Mouse (Mus musculus): ENCODE measurements around the gene Mapk11.

Mapk11 gene

DNA sequence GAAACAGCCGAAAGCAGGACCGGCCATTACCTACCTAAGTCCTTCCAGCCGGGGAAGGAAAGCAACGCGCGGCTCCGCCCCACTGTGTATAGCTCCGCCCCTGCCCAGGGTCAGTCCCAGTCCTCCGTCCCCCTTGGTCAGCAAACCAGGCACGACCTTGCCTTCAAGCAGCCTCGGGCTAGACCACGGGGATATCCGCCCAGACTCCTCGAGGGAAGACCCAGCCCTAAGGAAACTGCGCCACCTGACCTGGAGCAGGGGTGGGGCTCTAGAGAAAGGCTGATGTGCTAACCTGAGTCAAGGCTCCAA is 24.4 kb upstream of the Mapk11 start:
- no peak for DNase-seq (ENCODE audit: low read depth, low spot score)

DNA sequence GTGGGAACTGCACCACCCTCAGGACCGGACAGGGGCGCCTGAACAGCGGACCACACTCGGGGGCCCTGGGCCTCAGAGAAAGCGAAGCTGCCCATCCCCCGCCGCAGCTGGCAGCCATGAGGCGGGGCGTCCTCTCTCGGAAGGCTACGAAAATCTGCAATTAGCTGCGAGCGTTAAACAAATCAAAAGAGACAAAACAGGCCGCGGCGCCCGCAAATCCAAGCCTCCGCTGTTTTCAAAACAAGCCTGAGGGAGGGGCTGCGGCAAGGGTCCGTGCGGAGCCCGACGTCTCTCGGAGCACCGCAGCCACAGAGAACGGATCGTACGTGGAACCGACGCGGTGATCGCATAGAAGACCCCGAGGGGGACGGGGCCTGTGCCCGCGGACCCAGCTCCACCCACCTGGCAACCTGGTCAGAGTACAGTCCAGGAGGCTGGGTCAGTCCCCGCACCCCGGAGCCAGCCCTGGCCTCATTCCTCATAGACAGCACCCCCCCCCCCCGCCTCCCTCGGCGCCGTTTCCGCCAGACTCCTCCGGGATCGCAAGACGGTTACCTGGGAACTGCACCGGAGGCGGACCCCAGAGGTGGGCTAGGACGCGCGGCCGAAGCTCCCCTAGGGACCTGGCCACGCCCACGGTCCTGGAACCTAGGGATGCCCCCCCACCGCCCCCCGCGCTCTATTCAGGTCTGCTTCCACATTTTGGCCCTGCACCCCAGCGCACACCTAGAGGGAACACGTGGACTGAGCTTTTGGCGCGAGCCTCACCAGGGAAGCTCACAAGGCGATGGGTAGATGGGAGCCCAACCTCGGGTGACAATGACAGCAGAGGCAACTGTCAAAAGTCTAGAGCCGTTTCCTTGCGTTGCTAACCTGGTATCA is 23.8 kb upstream of the Mapk11 start:
- no peak for DNase-seq (ENCODE audit: low read depth, low spot score)

DNA sequence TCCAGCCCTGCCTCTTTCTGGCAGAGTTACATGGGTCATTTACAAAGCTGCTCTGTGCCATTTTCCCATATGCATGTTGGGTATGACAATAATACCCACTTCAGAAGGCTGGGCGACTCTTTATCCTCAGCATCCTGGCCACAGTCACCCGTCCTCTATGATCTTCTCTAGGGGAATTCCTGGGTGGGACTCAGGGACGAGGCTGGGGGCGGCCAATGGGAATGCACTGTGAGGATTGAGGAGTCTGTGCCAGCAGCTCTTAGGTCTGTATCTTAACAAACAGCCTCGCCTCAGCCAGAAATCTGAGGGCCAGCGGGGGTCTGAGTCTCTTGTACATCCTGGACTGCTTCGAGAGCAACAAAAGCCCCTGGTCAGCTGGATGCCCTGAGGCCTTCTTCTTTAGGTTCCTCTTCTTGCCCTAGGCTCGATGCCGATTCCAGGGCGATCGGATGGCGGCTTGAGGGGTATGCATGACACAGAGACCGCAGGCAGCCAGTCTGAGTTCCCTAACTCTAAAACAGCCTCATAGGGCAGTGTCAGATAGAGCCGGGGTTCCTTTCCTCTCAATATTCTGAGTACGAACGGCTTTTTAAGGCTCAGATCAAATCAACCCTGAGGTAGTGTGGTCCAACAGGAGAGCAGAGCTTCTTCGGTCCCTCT is 23.0 kb upstream of the Mapk11 start:
- DNase-seq (ENCODE audit: low read depth, low spot score): no peak

DNA sequence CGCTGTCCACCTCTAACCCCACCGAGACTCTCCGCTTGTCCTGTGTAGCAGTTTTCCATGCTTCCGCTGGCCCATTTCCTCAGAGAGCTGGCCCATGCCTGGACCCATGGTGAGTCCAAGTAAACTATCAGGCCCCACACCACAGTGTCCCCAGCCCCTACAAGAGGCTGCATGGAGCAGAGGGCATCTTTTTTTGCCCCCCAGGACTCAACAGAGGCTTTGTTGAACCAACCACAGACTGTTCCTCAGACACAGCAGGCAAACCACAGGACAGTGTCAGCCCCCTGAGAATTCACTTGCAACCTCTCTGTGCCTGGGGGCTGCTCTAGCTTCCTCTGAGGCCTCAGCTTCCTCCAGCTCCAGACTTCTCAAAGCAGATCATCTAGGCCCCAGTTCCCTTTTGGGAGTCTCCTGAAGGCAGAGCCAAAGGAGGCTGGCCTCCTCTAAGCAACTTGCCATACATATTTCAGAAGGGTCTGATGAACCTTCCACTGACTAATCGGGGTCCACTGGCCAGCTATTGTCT is 22.2 kb upstream of the Mapk11 start:
- no peak for DNase-seq (ENCODE audit: low read depth, low spot score)

DNA sequence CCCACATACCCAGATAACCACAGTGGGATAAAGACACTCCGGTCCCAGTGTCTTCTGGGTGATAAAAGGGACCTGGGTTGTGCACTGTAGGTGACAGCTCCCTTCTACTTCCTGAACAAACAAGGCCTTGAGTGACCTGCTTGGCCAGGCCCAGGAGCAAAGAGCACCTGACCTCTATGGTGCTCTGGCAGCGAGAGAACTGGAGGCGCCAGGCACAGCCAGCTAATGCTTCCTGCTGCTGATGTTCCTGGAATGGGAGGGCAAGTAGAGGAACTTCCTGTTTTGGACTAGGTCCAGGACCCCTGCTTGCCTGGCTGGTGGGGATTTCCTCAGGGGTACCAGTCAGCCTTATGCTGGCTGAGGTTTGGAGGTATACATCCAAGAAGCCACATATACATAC is 20.7 kb upstream of the Mapk11 start:
- peak; percentile 42 for DNase-seq (ENCODE audit: low read depth, low spot score)

DNA sequence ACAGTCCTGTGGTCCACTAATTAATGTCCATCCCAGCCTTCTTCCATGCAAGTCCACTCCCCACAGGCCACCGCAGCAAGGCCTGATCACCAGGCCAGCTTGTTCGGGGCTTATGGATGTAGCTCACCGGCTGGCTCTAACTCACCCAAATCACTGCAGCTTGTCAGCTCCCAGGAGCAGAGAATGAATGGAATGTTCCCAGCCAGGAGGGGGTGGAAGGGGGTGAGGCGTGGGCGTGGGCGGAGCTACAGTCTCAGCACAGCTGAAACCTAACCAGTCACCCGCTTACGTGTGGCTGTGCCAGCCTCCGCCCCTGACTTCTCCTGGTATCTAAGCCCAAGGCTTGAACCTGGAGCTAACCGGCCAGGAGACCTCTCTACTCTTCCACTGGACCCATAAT is 20.0 kb upstream of the Mapk11 start:
- peak; percentile 57 for DNase-seq (ENCODE audit: low read depth, low spot score)

DNA sequence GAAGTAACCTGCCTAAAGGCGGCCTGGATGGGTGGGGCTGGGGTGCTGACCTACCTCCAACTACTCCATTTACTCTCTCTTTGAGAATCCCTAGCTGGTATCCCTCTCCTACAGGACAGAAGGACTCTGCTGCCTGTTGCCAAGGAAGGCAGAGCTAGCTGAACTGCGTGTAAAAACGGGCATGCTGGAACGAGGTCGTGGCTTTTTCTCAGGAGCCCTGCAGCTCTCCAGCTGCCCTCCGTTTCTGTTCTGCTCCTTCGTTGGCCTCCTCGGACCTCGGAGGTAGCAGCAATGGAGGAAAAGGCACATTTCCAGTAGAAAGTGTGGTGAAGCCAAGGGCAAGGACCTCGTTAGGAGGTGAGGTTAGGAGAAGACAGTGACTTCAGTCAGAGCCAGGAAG is 19.5 kb upstream of the Mapk11 start:
- DNase-seq (ENCODE audit: low read depth, low spot score): no peak

DNA sequence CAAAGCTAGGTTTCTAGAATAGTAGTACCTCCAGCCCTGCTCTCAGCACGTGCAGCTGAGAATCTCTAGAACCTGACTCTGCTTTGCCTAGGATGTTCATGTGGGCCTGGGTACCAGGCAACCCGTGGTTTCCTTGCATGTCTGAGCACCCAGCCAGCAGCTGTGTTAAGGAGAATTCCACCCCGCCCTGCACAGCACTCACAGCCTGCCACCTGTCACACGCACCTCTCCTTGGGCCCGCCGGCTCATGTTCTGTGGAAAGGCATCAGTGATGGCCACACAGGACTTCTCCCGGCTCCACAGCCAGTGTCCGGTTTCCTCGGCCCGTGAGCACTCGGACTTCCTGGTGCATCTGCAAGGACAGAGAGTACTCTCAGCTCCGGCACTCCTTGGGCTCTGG is 16.1 kb upstream of the Mapk11 start:
- DNase-seq (ENCODE audit: low read depth, low spot score): no peak

DNA sequence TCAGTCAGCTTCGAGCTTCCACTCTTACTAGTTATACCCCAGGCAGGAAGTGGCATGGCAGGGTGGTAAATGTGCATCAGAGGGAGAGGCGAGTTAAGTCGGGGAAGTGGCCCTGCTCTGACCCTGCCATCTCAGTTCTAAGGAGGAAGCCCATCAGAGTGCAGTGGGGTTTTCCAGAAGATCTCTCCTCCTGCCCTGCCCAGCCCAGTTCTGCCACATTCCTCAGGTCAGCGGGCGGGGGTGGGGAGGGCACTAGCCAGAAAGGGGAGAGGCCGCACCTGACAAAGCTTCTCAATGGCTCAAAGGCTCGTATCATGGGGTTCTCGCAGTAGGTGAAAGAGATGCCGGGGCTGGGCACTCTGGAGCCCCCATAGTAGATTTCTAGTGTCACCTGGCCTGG is 12.0 kb upstream of the Mapk11 start:
- no peak for DNase-seq (ENCODE audit: low read depth, low spot score)

DNA sequence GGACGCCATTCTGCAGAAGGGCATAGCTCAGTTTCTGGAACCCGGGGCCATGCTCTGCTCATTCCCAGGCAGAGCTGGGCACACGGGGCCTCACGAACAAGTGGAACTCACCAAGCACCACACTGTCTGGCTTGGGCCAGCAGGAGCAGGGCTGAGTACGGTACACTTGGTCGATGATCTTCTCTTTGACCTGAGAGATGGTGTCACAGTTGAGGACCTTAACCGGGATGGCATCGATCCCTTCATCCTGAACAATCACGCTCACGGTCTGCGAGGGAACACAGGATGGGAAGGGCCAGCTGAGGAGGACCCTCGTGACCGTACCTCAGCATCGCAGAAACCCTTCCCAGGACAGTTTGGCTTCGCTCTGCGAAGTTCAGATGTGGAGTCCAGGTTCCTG is 9.1 kb upstream of the Mapk11 start:
- no peak for DNase-seq (ENCODE audit: low read depth, low spot score)

DNA sequence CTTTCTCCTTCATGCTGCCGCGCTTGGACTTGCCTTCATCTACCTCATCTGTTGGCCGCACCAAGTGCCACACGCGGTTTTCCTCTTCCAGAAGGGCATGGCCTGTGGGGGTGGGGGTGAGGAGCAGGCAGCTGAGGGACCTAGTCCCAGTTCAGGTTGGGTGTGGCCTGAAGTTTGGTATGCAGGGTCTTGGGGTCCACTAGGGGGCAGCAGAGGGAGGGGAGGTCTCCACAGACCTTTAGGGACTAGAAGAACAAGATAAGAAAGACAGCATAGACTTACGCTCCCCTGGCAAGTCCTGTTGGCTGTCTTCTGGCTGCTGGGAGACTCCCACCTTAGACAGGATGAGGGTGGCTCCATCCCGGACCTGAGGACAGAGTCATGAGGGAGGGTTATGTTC is 8.5 kb upstream of the Mapk11 start:
- peak; percentile 80 for DNase-seq (ENCODE audit: low read depth, low spot score)

DNA sequence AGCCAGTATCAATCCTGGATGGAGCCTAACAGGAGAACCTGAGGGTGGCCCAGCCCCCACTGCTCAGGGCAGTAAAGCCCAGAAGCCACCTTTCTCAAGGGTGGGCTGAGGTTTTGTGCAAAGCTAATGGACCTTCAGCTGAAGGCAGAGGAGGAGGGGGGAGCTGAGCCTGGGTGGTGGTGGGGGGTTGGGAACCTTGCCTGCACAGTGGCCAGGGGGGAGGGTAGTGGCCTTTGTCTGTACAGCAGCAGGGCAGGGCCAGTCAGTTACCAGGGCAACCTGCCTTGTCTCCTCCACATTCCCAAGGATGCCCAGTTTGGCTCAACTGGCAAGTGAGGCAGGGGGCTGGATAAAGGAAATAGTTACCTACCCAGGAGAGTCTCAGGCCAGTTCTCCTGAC is 2.9 kb upstream of the Mapk11 start:
- no peak for DNase-seq (ENCODE audit: low read depth, low spot score)

DNA sequence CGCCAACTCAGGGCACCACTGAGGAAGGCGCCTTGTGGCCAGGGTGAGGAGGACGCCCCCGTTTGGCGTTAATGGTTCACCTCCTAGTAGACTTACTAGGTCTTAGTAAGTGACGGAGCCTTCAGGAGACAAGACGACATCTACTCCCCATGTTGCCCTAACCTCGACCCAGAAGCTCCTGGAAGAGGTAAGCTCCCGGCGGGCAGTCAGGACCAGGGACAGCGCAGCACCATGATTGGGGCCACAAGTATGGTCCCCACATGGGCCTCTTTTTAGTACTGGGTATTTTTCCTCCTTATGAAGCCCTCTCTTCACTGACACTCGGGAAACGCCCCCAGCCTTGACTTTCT is 588 bp upstream of the Mapk11 start:
- no peak for DNase-seq (ENCODE audit: low read depth, low spot score)

DNA sequence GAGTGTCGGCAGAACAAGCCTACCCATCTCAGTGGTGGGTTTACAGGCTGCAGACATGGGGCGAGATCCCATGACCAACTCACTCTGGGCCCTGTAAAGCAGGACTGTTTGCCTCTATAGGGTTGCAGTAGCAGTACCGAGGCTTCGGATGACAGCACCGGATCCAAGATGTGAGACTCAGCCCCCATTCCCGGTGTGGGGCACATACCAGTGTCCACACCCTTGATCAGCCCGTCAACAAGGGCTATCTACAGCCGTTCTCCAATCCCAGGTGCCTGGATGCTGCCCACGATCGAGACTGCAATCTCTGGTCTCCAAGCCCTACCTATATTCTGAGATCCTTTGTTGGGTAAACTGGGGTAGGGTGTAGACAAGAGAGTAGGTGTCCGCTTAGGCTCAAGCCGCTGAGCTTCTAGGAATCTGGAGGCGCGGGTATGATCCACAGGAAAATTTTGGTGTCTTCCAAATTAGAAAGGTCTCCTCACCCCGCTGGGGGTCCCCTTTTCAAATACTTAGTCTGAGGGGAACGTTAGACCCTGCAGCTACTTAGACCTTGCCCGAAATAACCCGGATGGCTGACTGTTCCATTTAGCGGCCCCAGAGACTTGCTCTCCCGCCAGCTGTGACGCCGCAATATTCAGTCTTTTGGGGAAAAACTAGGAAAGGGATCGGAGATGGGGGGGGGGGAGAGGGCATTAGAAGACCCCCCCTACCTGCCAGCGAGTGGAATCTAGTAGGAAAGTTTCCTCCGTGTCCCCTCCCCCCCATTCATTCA is 745 bp downstream of the Mapk11 start:
- DNase-seq (ENCODE audit: low read depth, low spot score): no peak

DNA sequence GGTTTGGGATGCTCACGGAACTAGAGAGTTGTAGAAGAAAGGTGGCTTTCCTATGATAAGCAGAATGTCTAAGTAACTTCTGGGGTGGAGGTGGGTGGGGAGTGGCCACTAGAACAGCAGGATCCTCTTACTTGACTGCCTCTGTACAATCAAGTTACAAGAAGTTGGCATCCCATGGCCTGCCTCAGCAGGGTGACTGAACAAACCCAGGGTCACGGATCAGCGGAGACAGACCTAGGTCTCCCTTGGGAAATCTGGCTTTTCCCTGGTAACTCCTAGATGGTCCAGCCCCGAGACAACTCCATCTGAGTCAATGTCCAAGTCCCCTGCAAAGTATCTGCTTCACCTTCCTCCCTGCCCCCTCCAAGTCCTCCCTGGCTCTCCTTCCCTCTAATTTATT is 1.5 kb downstream of the Mapk11 start:
- DNase-seq (ENCODE audit: low read depth, low spot score): no peak

DNA sequence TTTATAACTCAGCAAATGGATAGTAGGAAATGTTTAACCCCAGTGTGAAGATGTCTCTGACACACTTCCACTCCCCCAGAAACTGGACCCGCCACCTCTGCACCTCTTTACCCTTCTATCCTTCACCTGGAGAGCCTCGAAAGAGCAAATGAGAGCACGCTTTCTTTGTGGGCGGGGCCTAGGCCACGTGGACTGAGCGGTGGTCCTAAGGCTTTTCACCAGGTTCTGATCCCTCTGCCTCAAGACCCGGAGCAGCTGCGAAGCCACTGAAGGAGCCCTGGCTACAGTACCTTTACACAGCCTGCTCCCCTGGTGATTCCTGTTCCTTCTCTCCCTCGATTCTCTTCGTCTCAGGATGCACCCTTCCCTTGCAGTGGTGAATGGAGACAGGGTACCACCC is 2.0 kb downstream of the Mapk11 start:
- no peak for DNase-seq (ENCODE audit: low read depth, low spot score)

DNA sequence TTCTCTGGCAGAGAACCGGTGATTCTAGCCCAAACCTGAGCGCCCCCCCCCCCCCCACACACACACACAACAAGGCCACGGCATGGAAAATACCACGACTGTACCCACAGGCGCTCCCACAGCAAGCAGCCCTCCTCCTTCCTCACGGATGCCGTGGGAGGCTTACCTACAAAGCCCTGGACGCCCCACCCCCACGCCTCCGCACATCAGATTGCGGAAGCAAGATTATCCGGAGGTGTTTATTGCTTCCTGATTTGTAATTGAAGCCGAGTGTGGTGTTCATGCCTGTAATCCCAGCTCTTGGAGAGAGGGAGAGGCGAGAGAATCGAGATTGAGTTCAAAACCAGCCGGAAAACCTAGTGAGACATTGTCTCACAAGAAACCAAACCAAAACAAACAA is 2.4 kb downstream of the Mapk11 start:
- DNase-seq (ENCODE audit: low read depth, low spot score): no peak

DNA sequence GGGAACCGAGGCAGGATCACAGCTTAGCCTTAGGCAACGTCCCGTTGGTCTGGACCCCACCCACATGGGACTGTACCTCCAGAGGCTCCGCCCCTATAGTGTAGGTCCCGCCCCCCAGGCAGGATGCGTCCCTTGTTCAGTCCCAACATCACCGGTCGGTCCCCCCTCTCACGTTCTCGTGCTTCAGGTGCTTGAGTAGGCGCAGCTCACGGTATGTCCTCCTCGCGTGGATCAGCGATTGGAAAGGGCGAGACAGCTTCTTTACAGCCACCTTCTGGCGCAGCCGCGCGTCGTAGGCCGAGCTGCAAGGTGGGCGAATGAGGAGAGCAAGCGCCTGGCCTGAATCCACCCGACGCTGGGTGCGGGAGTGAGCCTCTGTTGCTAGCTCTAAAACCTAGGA is 2.9 kb downstream of the Mapk11 start:
- no peak for DNase-seq (ENCODE audit: low read depth, low spot score)

DNA sequence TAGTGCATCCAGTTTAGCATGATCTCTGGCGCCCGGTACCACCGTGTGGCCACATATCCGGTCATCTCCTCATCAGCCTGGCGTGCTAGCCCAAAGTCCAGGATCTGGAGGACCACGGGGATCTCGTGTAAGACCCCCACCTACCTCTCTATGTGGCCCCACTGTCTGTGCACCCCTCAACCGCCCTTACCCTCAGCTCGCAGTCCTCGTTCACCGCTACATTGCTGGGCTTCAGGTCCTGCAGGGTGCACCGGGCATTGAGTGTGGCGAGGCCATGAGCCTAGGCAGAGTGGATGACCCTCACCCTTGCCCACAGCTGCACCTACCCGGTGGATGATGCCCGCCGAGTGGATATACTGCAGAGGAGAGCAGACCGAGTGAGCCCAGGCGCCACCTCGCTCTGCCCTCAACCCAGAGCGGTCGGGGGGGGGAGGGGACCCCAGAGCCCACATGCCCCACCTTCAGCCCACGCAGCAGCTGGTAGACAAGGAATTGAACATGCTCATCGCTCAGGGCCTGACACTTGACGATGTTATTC is 3.5 kb downstream of the Mapk11 start:
- no peak for DNase-seq (ENCODE audit: low read depth, low spot score)

DNA sequence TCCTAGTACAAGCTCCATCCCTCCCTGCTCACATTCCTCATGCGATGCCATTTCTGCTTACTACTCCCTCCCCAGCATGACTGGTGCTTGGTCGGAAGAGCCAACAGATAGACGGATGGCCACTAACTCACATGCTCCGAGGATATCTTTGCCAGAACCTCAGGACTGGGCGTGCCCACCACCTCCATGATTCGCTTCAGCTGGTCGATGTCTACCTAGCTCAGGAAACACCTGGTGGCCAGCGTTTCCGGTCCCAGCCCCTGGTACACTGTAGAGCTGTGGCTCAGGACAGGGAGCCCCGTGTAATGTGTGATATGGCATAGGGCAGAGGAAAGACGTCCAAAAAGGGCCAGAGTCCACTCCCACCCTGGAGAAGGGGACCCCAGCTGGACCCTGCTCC is 4.5 kb downstream of the Mapk11 start:
- no peak for DNase-seq (ENCODE audit: low read depth, low spot score)

DNA sequence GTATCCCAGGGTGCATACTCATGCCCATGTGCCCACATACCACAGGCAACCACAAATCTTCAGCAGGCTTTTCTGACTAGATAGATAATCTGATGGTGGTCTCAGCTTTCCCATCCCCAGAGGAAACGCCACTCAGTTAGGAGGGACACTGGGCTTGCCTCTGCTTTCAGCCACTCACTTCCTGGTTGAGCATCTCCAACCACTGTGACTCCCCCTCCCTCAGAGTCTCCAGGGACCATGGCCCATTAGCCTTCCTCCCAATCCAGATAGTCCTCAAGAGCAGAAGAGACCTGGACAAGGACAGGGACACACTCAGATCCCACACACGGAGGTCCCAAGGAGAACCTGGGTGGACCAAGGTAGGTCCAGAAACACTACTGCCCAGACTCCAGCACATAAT is 6.3 kb downstream of the Mapk11 start:
- DNase-seq (ENCODE audit: low read depth, low spot score): no peak

DNA sequence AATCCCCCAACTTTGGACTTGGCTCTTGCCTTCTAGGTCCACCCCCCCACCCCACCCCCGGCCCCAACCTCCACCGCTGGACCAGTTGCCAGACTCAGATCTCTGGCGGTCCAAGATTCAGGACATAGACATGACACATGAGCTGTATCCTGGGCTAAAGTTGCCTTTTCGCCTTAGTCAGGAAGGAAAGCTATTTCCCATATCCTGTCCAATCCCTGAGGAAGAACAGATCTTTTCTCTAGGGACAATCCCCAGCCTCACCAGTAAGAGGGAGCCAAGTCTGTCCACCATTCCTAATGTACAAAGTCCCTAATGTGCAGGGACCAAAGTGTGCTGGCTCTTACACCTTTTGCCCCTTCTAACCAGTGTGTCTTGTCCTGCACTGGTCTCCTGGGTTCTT is 7.5 kb downstream of the Mapk11 start:
- DNase-seq (ENCODE audit: low read depth, low spot score): no peak

Data from skeletal muscle tissue, adult 2 months (tissue).